In the genomic region with DNA sequence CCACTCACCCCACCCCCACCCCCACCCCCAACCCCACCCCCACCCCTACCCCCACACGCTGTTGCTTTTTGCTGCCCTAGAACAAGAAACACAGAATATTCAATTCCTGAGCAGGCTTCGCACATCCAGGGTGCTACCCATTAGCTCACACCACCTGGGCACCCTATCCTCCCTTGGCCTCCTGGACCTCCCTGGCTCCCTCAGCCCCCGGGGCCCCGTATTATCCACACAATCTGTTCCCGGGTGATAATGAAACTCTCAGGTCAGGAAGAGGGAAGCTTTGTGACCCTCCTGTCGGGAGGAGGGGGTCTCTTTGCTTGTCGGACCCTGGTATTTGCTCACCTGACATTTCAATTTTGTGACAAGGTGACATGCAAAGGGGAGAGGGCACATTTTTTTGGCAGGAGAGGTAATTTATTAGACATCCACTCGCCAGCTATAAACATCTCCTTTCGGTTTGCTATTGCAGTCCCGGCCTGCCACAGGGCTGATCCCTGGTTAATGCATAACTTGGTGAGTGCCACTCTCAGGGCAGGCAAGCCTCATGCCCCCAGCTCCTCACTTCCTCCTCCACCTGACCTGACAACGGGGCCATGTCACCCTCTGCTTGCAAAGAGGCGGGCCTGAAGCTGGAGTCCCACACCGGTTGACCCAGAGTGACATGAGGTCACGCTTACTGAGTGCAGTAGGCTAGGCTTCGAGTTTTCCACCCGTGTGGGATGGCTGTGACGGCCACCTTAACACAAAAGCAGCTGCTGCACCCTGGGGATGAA, we compare ENCODE assay signal across 12 mouse cellular contexts.
DNase-seq lines count a peak whose midpoint lies in the region; ATAC-seq and TF ChIP-seq lines count a peak whose summit lies in the region.
"Had no signal": no experiment of that assay in that cellular context is flagged by ENCODE, and none has a peak within 500 bp of the region (broad histone marks: within the 10 kb centered on the region; RNA-seq: fewer than 3 reads in every experiment).

No protein-coding gene starts in this region.

- DNase-seq in CH12.LX (ENCODE audit: extremely low read depth): peak; percentile 42
- DNase-seq in liver, adult 2 months (ENCODE audit: extremely low read depth, low read depth, low spot score): peak; percentile 98
- DNase-seq in lung, postnatal 36 days: peak; percentile 75
- DNase-seq in right cerebral cortex, adult 18-20 months: no peak
- no peak for DNase-seq in adrenal gland, adult (ENCODE audit: inconsistent age in 2 of 2, low spot score in 1 of 2)
- no peak for DNase-seq in left cerebral cortex, adult 2 months (ENCODE audit: extremely low spot score in 1 of 2, low spot score in 2 of 2)
- DNase-seq in limb, embryonic 10.5 days (ENCODE audit: low spot score): no peak
- DNase-seq: cerebellum, adult 2 months had no signal

- dilution Hi-C loops in CH12.LX (cut with MboI; ENCODE audit: extremely low pct_ligation_motif_present, extremely low pct_unique_long_range_greater_than_20kb, low sequenced_read_pairs): no loop called here

- 23% methylated on average over 17 of the region's 17 CpGs for WGBS in intestine, postnatal 0 days
- 14% methylated on average over 17 of the region's 17 CpGs for WGBS in liver, adult 2 months
- WGBS in limb, embryonic 10.5 days: 56% methylated on average over 17 of the region's 17 CpGs

- intact Hi-C loops in left cerebral cortex, adult 2 months (cut with DNase I): no loop called here

- in situ Hi-C loops in CH12.LX (cut with MboI; ENCODE audit: low pct_ligation_motif_present, low pct_unique_long_range_greater_than_20kb, low sequenced_read_pairs): loop anchor here (25.0 kb wide), 2 partner anchors 175 to 625 kb away; partner anchors contain the start of genes Cdx2 and Urad

- no peaks in the 10 kb centered on the region for H3K9me3 ChIP-seq in CH12.LX (replicated peaks; ENCODE audit: low read length)
- H3K9me3 ChIP-seq in intestine, postnatal 0 days (ENCODE audit: control insufficient read depth): no peaks in the 10 kb centered on the region
- H3K9me3 ChIP-seq in limb, embryonic 10.5 days (replicated peaks): no peaks in the 10 kb centered on the region
- H3K9me3 ChIP-seq: heart, embryonic 10.5 days; neural tube, embryonic 13.5 days had no signal

- TF ChIP-seq CTCF in CH12.LX (conservative IDR thresholded peaks at IDR 0.05 in 1 of 2, IDR thresholded peaks at IDR 0.05 in 1 of 2; ENCODE audit: low read depth in 2 of 2, low read length in 2 of 2): no peak
- TF ChIP-seq CTCF in intestine, postnatal 0 days (IDR thresholded peaks at IDR 0.05; ENCODE audit: low read depth): no peak
- TF ChIP-seq CTCF in liver, adult 2 months (IDR thresholded peaks at IDR 0.05; ENCODE audit: low read depth, low read length): no peak
- no peak for TF ChIP-seq CTCF in left cerebral cortex, adult 2 months (IDR thresholded peaks at IDR 0.05)

- no peak overlapping the region for H3K4me3 ChIP-seq in CH12.LX (replicated peaks in 1 of 3; ENCODE audit: low read depth in 2 of 3, low read length in 2 of 3, poor library complexity in 1 of 3)
- H3K4me3 ChIP-seq in intestine, postnatal 0 days (ENCODE audit: low read depth, low read length): 0 out of 2 replicates have a peak overlapping the region, but pooled peaks have one; percentile 16
- H3K4me3 ChIP-seq in liver, adult 2 months (ENCODE audit: insufficient read depth, low read depth, low read length): peak overlapping the region; percentile 52
- no peak overlapping the region for H3K4me3 ChIP-seq in left cerebral cortex, adult 2 months
- no peak overlapping the region for H3K4me3 ChIP-seq in limb, embryonic 10.5 days
- H3K4me3 ChIP-seq: heart, embryonic 10.5 days; neural tube, embryonic 13.5 days had no signal

- H3K4me1 ChIP-seq in CH12.LX (ENCODE audit: control insufficient read depth in 1 of 2, insufficient read depth in 2 of 2): peaks cover 19 to 56% of the 10 kb centered on the region in 2 experiments
- H3K4me1 ChIP-seq in intestine, postnatal 0 days (replicated peaks; ENCODE audit: control insufficient read depth, insufficient read depth, low read length): peaks cover 25% of the 10 kb centered on the region
- H3K4me1 ChIP-seq in liver, adult 2 months (ENCODE audit: control insufficient read depth, insufficient read depth, low read length): peaks cover 20% of the 10 kb centered on the region
- H3K4me1 ChIP-seq in limb, embryonic 10.5 days: peaks cover 16% of the 10 kb centered on the region

- ATAC-seq in intestine, postnatal 0 days: peak; percentile 85

- no peaks in the 10 kb centered on the region for H3K79me2 ChIP-seq in CH12.LX (replicated peaks; ENCODE audit: control insufficient read depth, extremely low read depth, insufficient read depth, poor library complexity, severe bottlenecking)
- H3K79me2 ChIP-seq in liver, adult 2 months (ENCODE audit: control insufficient read depth, insufficient read depth, low read length): no peaks in the 10 kb centered on the region

- no peak overlapping the region for H3K4me2 ChIP-seq in CH12.LX (ENCODE audit: insufficient read depth, low read depth, poor library complexity, severe bottlenecking)
- H3K4me2 ChIP-seq in intestine, postnatal 0 days (replicated peaks; ENCODE audit: low read depth): peak overlapping the region; percentile 58
- H3K4me2 ChIP-seq: neural tube, embryonic 13.5 days had no signal

- H3K36me3 ChIP-seq in CH12.LX (replicated peaks in 1 of 2; ENCODE audit: control insufficient read depth in 1 of 2, insufficient read depth in 1 of 2, low read length in 1 of 2): no peaks in the 10 kb centered on the region
- no peaks in the 10 kb centered on the region for H3K36me3 ChIP-seq in intestine, postnatal 0 days (ENCODE audit: control insufficient read depth, insufficient read depth)
- no peaks in the 10 kb centered on the region for H3K36me3 ChIP-seq in liver, adult 2 months (ENCODE audit: control insufficient read depth, insufficient read depth, low read length)
- no peaks in the 10 kb centered on the region for H3K36me3 ChIP-seq in limb, embryonic 10.5 days
- H3K36me3 ChIP-seq: heart, embryonic 10.5 days; neural tube, embryonic 13.5 days had no signal

- no peak overlapping the region for H3K27ac ChIP-seq in CH12.LX (ENCODE audit: insufficient read depth, low read depth)
- H3K27ac ChIP-seq in intestine, postnatal 0 days (ENCODE audit: low read depth, low read length): peak overlapping the region; percentile 88
- peak overlapping the region; percentile 96 for H3K27ac ChIP-seq in liver, adult 2 months (replicated peaks; ENCODE audit: insufficient read depth, low read depth, low read length)
- no peak overlapping the region for H3K27ac ChIP-seq in left cerebral cortex, adult 2 months
- no peak overlapping the region for H3K27ac ChIP-seq in limb, embryonic 10.5 days
- H3K27ac ChIP-seq: heart, embryonic 10.5 days; macrophage; neural tube, embryonic 13.5 days had no signal

- no peak overlapping the region for H3K9ac ChIP-seq in CH12.LX (ENCODE audit: insufficient read depth, low read depth)
- H3K9ac ChIP-seq in intestine, postnatal 0 days (ENCODE audit: low read depth, low read length): no peak overlapping the region
- H3K9ac ChIP-seq in liver, adult 2 months (ENCODE audit: low read depth, low read length): peak overlapping the region; percentile 67
- H3K9ac ChIP-seq: neural tube, embryonic 13.5 days had no signal

- 0 out of 2 replicates have a peak, but pooled peaks have one; percentile 25 for TF ChIP-seq EP300 in CH12.LX (IDR thresholded peaks at IDR 0.05; ENCODE audit: low read length)

- no peaks in the 10 kb centered on the region for H3K27me3 ChIP-seq in CH12.LX (replicated peaks)
- no peaks in the 10 kb centered on the region for H3K27me3 ChIP-seq in intestine, postnatal 0 days (replicated peaks; ENCODE audit: control insufficient read depth, insufficient read depth, low read length)
- H3K27me3 ChIP-seq in liver, adult 2 months (ENCODE audit: control insufficient read depth, insufficient read depth, low read length): no peaks in the 10 kb centered on the region
- H3K27me3 ChIP-seq in limb, embryonic 10.5 days (ENCODE audit: low read depth, poor library complexity, severe bottlenecking): peaks cover 32% of the 10 kb centered on the region; the same call in 1 of the 2 replicates

- TF ChIP-seq POLR2A in CH12.LX (IDR thresholded peaks at IDR 0.05; ENCODE audit: low read depth, low read length): no peak
- TF ChIP-seq POLR2A in liver, adult 2 months (IDR thresholded peaks at IDR 0.05; ENCODE audit: extremely low read depth, insufficient read depth, low read length): no peak

- no peak for TF ChIP-seq RAD21 in CH12.LX (IDR thresholded peaks at IDR 0.05; ENCODE audit: low read depth, low read length)

TF ChIP-seq in CH12.LX, 34 proteins besides CTCF, POLR2A, EP300 and RAD21:
- 0 out of 2 replicates have a peak, but pooled peaks have one; percentile 7 for TF ChIP-seq BHLHE40 (IDR thresholded peaks at IDR 0.05; ENCODE audit: low read depth, low read length)
- TF ChIP-seq RCOR1 (conservative IDR thresholded peaks at IDR 0.05; ENCODE audit: low read depth, low read length): no peak
- TF ChIP-seq MAZ (IDR thresholded peaks at IDR 0.05; ENCODE audit: low read depth, low read length): no peak
- 0 out of 2 replicates have a peak, but pooled peaks have one; percentile 27 for TF ChIP-seq ELF1 (IDR thresholded peaks at IDR 0.05; ENCODE audit: low read depth, low read length)

Comparison
In these comparisons a context has a peak if more than half of its experiments do, and no peak if none do; other contexts are left out.
1. DNase-seq: peak in CH12.LX (single experiment), liver, adult 2 months (single experiment) and lung, postnatal 36 days (single experiment); none in right cerebral cortex, adult 18-20 months (single experiment), adrenal gland, adult (0 of 2), left cerebral cortex, adult 2 months (0 of 2) and limb, embryonic 10.5 days (single experiment).
2. H3K27ac ChIP-seq: peak in intestine, postnatal 0 days (single experiment) and liver, adult 2 months (single experiment); none in CH12.LX (single experiment), left cerebral cortex, adult 2 months (single experiment) and limb, embryonic 10.5 days (single experiment).
3. H3K4me3 ChIP-seq: peak in intestine, postnatal 0 days (single experiment) and liver, adult 2 months (single experiment); none in CH12.LX (0 of 3), left cerebral cortex, adult 2 months (single experiment) and limb, embryonic 10.5 days (single experiment).